Mouse (Mus musculus) forebrain, embryonic 14.5 days (tissue): ENCODE results near the gene Mthfsd. TPM values are rescaled to one million over a fixed set of nuclear protein-coding genes. Genes with fewer than 3 reads are reported as not detected.

ENCODE experiments used
- ATAC-seq: fragments of 200-750 bp; cut with Nextera tagmentation; 2 replicates; pipeline ENCODE4 v1.8.0; 2017; ENCODE audit warnings: mild to moderate bottlenecking, moderate library complexity
- DNase-seq: peaks from one replicate; pipeline ENCODE4 v3.0.0-alpha.2; 2015; ENCODE audit warnings: low spot score
- H3K27ac ChIP-seq: fragments of 300-500 bp; sonication (generic); 2 replicates; pipeline ENCODE4 v1.5.1; 2014; ENCODE audit warnings: low read depth, mild to moderate bottlenecking, control low read depth, low read length, moderate library complexity
- H3K27me3 ChIP-seq: fragments of 300-500 bp; sonication (generic); replicated peaks from 2 replicates; pipeline ENCODE4 v1.6.1; 2014; ENCODE audit warnings: low read length, control low read depth, mixed read lengths; ENCODE audit not compliant: control insufficient read depth, insufficient read depth
- H3K36me3 ChIP-seq: fragments of 300-500 bp; sonication (generic); 2 replicates; pipeline ENCODE4 v1.6.1; 2014; ENCODE audit warnings: low read length, control low read depth; ENCODE audit not compliant: control insufficient read depth, insufficient read depth
- H3K4me1 ChIP-seq: fragments of 300-500 bp; sonication (generic); 2 replicates; pipeline ENCODE4 v1.6.1; 2014; ENCODE audit warnings: antibody characterized with exemption, low read length, control low read depth; ENCODE audit not compliant: control insufficient read depth, insufficient read depth
- H3K4me2 ChIP-seq: fragments of 300-500 bp; sonication (generic); 2 replicates; pipeline ENCODE4 v1.6.1; 2014; ENCODE audit warnings: mild to moderate bottlenecking, control low read depth, low read length
- H3K4me3 ChIP-seq: fragments of 300-500 bp; sonication (generic); 2 replicates; pipeline ENCODE4 v1.5.1; 2014; ENCODE audit warnings: low read depth, low read length, control low read depth
- H3K9ac ChIP-seq: fragments of 300-500 bp; sonication (generic); 2 replicates; pipeline ENCODE4 v1.6.1; 2014; ENCODE audit warnings: mild to moderate bottlenecking, low read length, control low read depth, moderate library complexity
- H3K9me3 ChIP-seq: fragments of 300-500 bp; sonication (generic); replicated peaks from 2 replicates; pipeline ENCODE4 v1.6.1; 2016; ENCODE audit warnings: low read length, control low read depth, mixed read lengths; ENCODE audit not compliant: control insufficient read depth
- WGBS: fragments of 180-500 bp; shearing (Covaris S2); extraction: QIAGEN DNeasy Blood & Tissue Kit; methylation state at CpG from one replicate; pipeline ENCODE4 v1.1.7; 2014; 5-methylcytosine and 5-hydroxymethylcytosine counted together
- polyA plus RNA-seq: library from polyadenylated mRNA; unstranded; fragments of >200 nt; fragmentation: Nextera tagmentation; extraction: Ambion mirVana; gene quantifications from 2 replicates; pipeline ENCODE4 v1.2.1, GENCODE M21; 2014

The Mthfsd gene
- polyA plus RNA-seq, 1 experiment from 2014 or later = 47.6 TPM

GRCm38 (mm10) chr8:121073174-121074107 is 34.8 kb downstream of the Mthfsd start:
- peaks cover 91% of the 10 kb centered on the region for H3K27me3 ChIP-seq
- no peak overlapping the region for H3K9ac ChIP-seq
- no peaks in the 10 kb centered on the region for H3K9me3 ChIP-seq
- no peaks in the 10 kb centered on the region for H3K36me3 ChIP-seq
- no peaks in the 10 kb centered on the region for H3K4me1 ChIP-seq
- H3K27ac ChIP-seq = no peak overlapping the region
- no peak overlapping the region for H3K4me2 ChIP-seq
- WGBS = under 1% methylated on average over 48 of the region's 48 CpGs
- ATAC-seq = no peak
- DNase-seq = no peak
- H3K4me3 ChIP-seq = no peak overlapping the region

GRCm38 (mm10) chr8:121072406-121073130 is 35.6 kb downstream of the Mthfsd start:
- Histone ChIP-seq H3K27me3 (peaks cover 88% of the 10 kb centered on the region), H3K9ac (no peak overlapping the region), H3K4me3 (no peak overlapping the region), H3K36me3 (no peaks in the 10 kb centered on the region), H3K4me1 (no peaks in the 10 kb centered on the region), H3K9me3 (no peaks in the 10 kb centered on the region), H3K27ac (no peak overlapping the region), H3K4me2 (no peak overlapping the region)
- DNase-seq (no peak), ATAC-seq (no peak)
- WGBS = 7% methylated on average over 11 of the region's 11 CpGs

GRCm38 (mm10) chr8:121071454-121071853 is 36.7 kb downstream of the Mthfsd start:
- no peaks in the 10 kb centered on the region for H3K9me3 ChIP-seq
- no peaks in the 10 kb centered on the region for H3K4me1 ChIP-seq
- no peak overlapping the region for H3K27ac ChIP-seq
- peaks cover 77% of the 10 kb centered on the region for H3K27me3 ChIP-seq
- no peak for DNase-seq
- no peak overlapping the region for H3K4me2 ChIP-seq
- no peak overlapping the region for H3K4me3 ChIP-seq
- under 1% methylated on average over 12 of the region's 12 CpGs for WGBS
- no peak overlapping the region for H3K9ac ChIP-seq
- ATAC-seq = no peak
- no peaks in the 10 kb centered on the region for H3K36me3 ChIP-seq

- ATAC-seq (no peak), DNase-seq (no peak)
- Histone ChIP-seq H3K9me3 (no peaks in the 10 kb centered on the region), H3K36me3 (no peaks in the 10 kb centered on the region), H3K27me3 (0 out of 2 replicates have a peak, but pooled peaks cover 10% of the 10 kb centered on the region), H3K4me3 (no peak overlapping the region), H3K9ac (no peak overlapping the region), H3K4me2 (no peak overlapping the region), H3K27ac (no peak overlapping the region), H3K4me1 (no peaks in the 10 kb centered on the region)
- 20% methylated on average over 13 of the region's 13 CpGs for WGBS
Observed at GRCm38 (mm10) chr8:121063649-121064048, 44.5 kb downstream of the Mthfsd start.

GRCm38 (mm10) chr8:121062521-121062920 is 45.7 kb downstream of the Mthfsd start:
- Histone ChIP-seq H3K9me3 (no peaks in the 10 kb centered on the region), H3K27ac (peak overlapping the region; percentile 55; the same call in 1 of the 2 replicates), H3K36me3 (no peaks in the 10 kb centered on the region), H3K4me2 (no peak overlapping the region), H3K4me1 (no peaks in the 10 kb centered on the region), H3K4me3 (no peak overlapping the region), H3K27me3 (0 out of 2 replicates have a peak, but pooled peaks cover 3% of the 10 kb centered on the region), H3K9ac (no peak overlapping the region)
- DNase-seq (peak; percentile 64), ATAC-seq (no peak)
- WGBS = 87% methylated on average over 6 of the region's 6 CpGs

- WGBS = 70% methylated on average over 7 of the region's 7 CpGs
- no peaks in the 10 kb centered on the region for H3K4me1 ChIP-seq
- H3K9ac ChIP-seq = no peak overlapping the region
- no peak overlapping the region for H3K4me3 ChIP-seq
- ATAC-seq (peak; percentile 60; the same call in 1 of the 2 replicates), DNase-seq (peak; percentile 77)
- no peaks in the 10 kb centered on the region for H3K9me3 ChIP-seq
- 0 out of 2 replicates have a peak, but pooled peaks cover 3% of the 10 kb centered on the region for H3K27me3 ChIP-seq
- no peaks in the 10 kb centered on the region for H3K36me3 ChIP-seq
- H3K4me2 ChIP-seq = no peak overlapping the region
- no peak overlapping the region for H3K27ac ChIP-seq
Observed at GRCm38 (mm10) chr8:121059098-121059497, 49.1 kb downstream of the Mthfsd start.

- Histone ChIP-seq H3K27ac (no peak overlapping the region), H3K9ac (no peak overlapping the region), H3K27me3 (0 out of 2 replicates have a peak, but pooled peaks cover 3% of the 10 kb centered on the region), H3K4me2 (no peak overlapping the region), H3K9me3 (no peaks in the 10 kb centered on the region), H3K4me3 (no peak overlapping the region), H3K4me1 (no peaks in the 10 kb centered on the region), H3K36me3 (no peaks in the 10 kb centered on the region)
- 71% methylated on average over 9 of the region's 9 CpGs for WGBS
- DNase-seq = no peak
- ATAC-seq = no peak
Observed at GRCm38 (mm10) chr8:121058081-121058480, 50.1 kb downstream of the Mthfsd start.

GRCm38 (mm10) chr8:121047441-121047840 is 60.8 kb downstream of the Mthfsd start:
- WGBS = 70% methylated on average over 9 of the region's 9 CpGs

More at GRCm38 (mm10) chr8:121047441-121047840, 60.8 kb downstream of the Mthfsd start:
- no peak for DNase-seq
- Histone ChIP-seq H3K9ac (no peak overlapping the region), H3K36me3 (no peaks in the 10 kb centered on the region), H3K4me1 (no peaks in the 10 kb centered on the region), H3K4me2 (no peak overlapping the region), H3K27ac (no peak overlapping the region), H3K27me3 (no peaks in the 10 kb centered on the region), H3K4me3 (no peak overlapping the region), H3K9me3 (no peaks in the 10 kb centered on the region)
- ATAC-seq = no peak
